Mouse (Mus musculus) liver, adult 2 months (tissue): ENCODE results near the gene Mcu. TPM values are rescaled to one million over a fixed set of nuclear protein-coding genes. Genes with fewer than 3 reads are reported as not detected.

Experiments used
- DNase-seq: peaks from one replicate; pipeline ENCODE4 v3.0.0-alpha.2; 2011; ENCODE audit warnings: low read depth, low spot score; ENCODE audit errors: extremely low read depth
- H3K27ac ChIP-seq: fragments of 200-500 bp; replicated peaks from 2 replicates; pipeline ENCODE4 v1.5.1; 2012; ENCODE audit warnings: low read depth, mild to moderate bottlenecking, control low read depth, inconsistent platforms, low read length; ENCODE audit not compliant: insufficient read depth
- H3K27me3 ChIP-seq: fragments of 200-500 bp; 2 replicates; pipeline ENCODE4 v1.6.1; 2012; ENCODE audit warnings: mild to moderate bottlenecking, moderate library complexity, low read length, inconsistent platforms; ENCODE audit not compliant: control insufficient read depth, insufficient read depth
- H3K36me3 ChIP-seq: fragments of 200-500 bp; 2 replicates; pipeline ENCODE4 v1.6.1; 2012; ENCODE audit warnings: low read length, inconsistent platforms; ENCODE audit not compliant: control insufficient read depth, insufficient read depth
- H3K4me1 ChIP-seq: fragments of 200-500 bp; 2 replicates; pipeline ENCODE4 v1.6.1; 2011; ENCODE audit warnings: low read length; ENCODE audit not compliant: control insufficient read depth, insufficient read depth
- H3K4me3 ChIP-seq: fragments of 200-500 bp; 2 replicates; pipeline ENCODE4 v1.5.1; 2011; ENCODE audit warnings: low read depth, mild to moderate bottlenecking, control low read depth, low read length, moderate library complexity; ENCODE audit not compliant: insufficient read depth
- H3K79me2 ChIP-seq: fragments of 200-500 bp; 2 replicates; pipeline ENCODE4 v1.6.1; 2012; ENCODE audit warnings: inconsistent platforms, mild to moderate bottlenecking, low read length, moderate library complexity; ENCODE audit not compliant: control insufficient read depth, insufficient read depth
- H3K9ac ChIP-seq: fragments of 200-500 bp; 2 replicates; pipeline ENCODE4 v1.6.1; 2012; ENCODE audit warnings: low read depth, mild to moderate bottlenecking, control low read depth, inconsistent platforms, low read length
- CTCF ChIP-seq: fragments of 200-500 bp; IDR thresholded peaks from 2 replicates; pipeline ENCODE4 v1.5.1; 2011; ENCODE audit warnings: low read depth, low read length, control low read depth
- POLR2A ChIP-seq: fragments of 200-500 bp; IDR thresholded peaks from 2 replicates; pipeline ENCODE4 v1.6.1; 2011; ENCODE audit warnings: low read length, control low read depth; ENCODE audit not compliant: insufficient read depth; ENCODE audit errors: extremely low read depth
- WGBS: fragments of 180-500 bp; shearing (Covaris S2); methylation state at CpG from one replicate; pipeline ENCODE4 v1.1.7; 2018; 5-methylcytosine and 5-hydroxymethylcytosine counted together
- polyA plus RNA-seq: library from polyadenylated mRNA; depleted of rRNA; stranded (reverse); fragments of >200 nt; gene quantifications from 2 replicates; pipeline ENCODE4 v1.2.3, GENCODE M21; 2012
- total RNA-seq: library from RNA; depleted of rRNA; stranded (reverse); fragments of >200 nt; gene quantifications from 2 replicates; pipeline ENCODE4 v1.2.3, GENCODE M21; 2014

The Mcu gene
- total and polyA plus RNA-seq, 2 experiments = 11.5 to 12.9 TPM

GRCm38 (mm10) chr10:59514739-59515464 is 101.6 kb downstream of the Mcu start:
- Histone ChIP-seq H3K27ac (no peak overlapping the region), H3K4me3 (no peak overlapping the region), H3K36me3 (no peaks in the 10 kb centered on the region), H3K4me1 (no peaks in the 10 kb centered on the region), H3K9ac (no peak overlapping the region), H3K79me2 (peaks cover 6% of the 10 kb centered on the region; the same call in 1 of the 2 replicates), H3K27me3 (no peaks in the 10 kb centered on the region)
- TF ChIP-seq POLR2A (no peak), CTCF (no peak)
- 85% methylated on average over 15 of the region's 15 CpGs for WGBS
- no peak for DNase-seq

GRCm38 (mm10) chr10:59512173-59512572 is 104.3 kb downstream of the Mcu start:
- Histone ChIP-seq H3K27me3 (no peaks in the 10 kb centered on the region), H3K27ac (no peak overlapping the region), H3K4me1 (no peaks in the 10 kb centered on the region), H3K79me2 (peaks cover 6% of the 10 kb centered on the region; the same call in 1 of the 2 replicates), H3K36me3 (no peaks in the 10 kb centered on the region), H3K9ac (no peak overlapping the region), H3K4me3 (no peak overlapping the region)
- TF ChIP-seq CTCF (no peak), POLR2A (no peak)
- DNase-seq = no peak
- 94% methylated on average over 9 of the region's 9 CpGs for WGBS

GRCm38 (mm10) chr10:59511427-59511963 is 105.0 kb downstream of the Mcu start:
- 81% methylated on average over 14 of the region's 14 CpGs for WGBS
- H3K27me3 ChIP-seq = no peaks in the 10 kb centered on the region
- no peak overlapping the region for H3K27ac ChIP-seq
- H3K9ac ChIP-seq = no peak overlapping the region
- H3K79me2 ChIP-seq = peaks cover 6% of the 10 kb centered on the region; the same call in 1 of the 2 replicates
- TF ChIP-seq CTCF = no peak
- no peak for TF ChIP-seq POLR2A
- H3K4me3 ChIP-seq = no peak overlapping the region
- no peaks in the 10 kb centered on the region for H3K36me3 ChIP-seq
- no peak for DNase-seq
- H3K4me1 ChIP-seq = no peaks in the 10 kb centered on the region

GRCm38 (mm10) chr10:59510713-59511426 is 105.6 kb downstream of the Mcu start:
- no peak overlapping the region for H3K4me3 ChIP-seq
- H3K79me2 ChIP-seq = no peaks in the 10 kb centered on the region
- TF ChIP-seq POLR2A = no peak
- no peak for TF ChIP-seq CTCF
- no peaks in the 10 kb centered on the region for H3K36me3 ChIP-seq
- H3K27me3 ChIP-seq = no peaks in the 10 kb centered on the region
- WGBS = 85% methylated on average over 14 of the region's 14 CpGs
- H3K27ac ChIP-seq = no peak overlapping the region
- H3K4me1 ChIP-seq = no peaks in the 10 kb centered on the region
- no peak overlapping the region for H3K9ac ChIP-seq
- no peak for DNase-seq

- no peaks in the 10 kb centered on the region for H3K79me2 ChIP-seq
- no peak overlapping the region for H3K4me3 ChIP-seq
- no peak overlapping the region for H3K27ac ChIP-seq
- H3K9ac ChIP-seq = no peak overlapping the region
- no peak for DNase-seq
- H3K36me3 ChIP-seq = no peaks in the 10 kb centered on the region
- TF ChIP-seq POLR2A (no peak), CTCF (no peak)
- H3K4me1 ChIP-seq = no peaks in the 10 kb centered on the region
- no peaks in the 10 kb centered on the region for H3K27me3 ChIP-seq
- 76% methylated on average over 4 of the region's 4 CpGs for WGBS
These were observed 107.3 kb downstream of the Mcu start for GRCm38 (mm10) chr10:59509197-59509596.

GRCm38 (mm10) chr10:59506711-59507110 is 109.8 kb downstream of the Mcu start:
- no peaks in the 10 kb centered on the region for H3K27me3 ChIP-seq
- no peaks in the 10 kb centered on the region for H3K4me1 ChIP-seq
- TF ChIP-seq CTCF = no peak
- TF ChIP-seq POLR2A = no peak
- no peaks in the 10 kb centered on the region for H3K36me3 ChIP-seq
- H3K9ac ChIP-seq = no peak overlapping the region
- no peak overlapping the region for H3K4me3 ChIP-seq
- H3K79me2 ChIP-seq = no peaks in the 10 kb centered on the region
- DNase-seq = no peak
- H3K27ac ChIP-seq = no peak overlapping the region
- 87% methylated on average over 5 of the region's 5 CpGs for WGBS
